Mouse (Mus musculus) CD4-positive helper T cell, adult 2 months (primary cell): ENCODE measurements around the gene BC055324.
"Not testable (repeated sequence)": the region's sequence is repeated elsewhere in the genome, so short reads cannot be mapped to it uniquely, and the experiment has no call there.

Experiments used
- DNase-seq: peaks from one replicate; pipeline ENCODE4 v3.0.0-alpha.2; 2012; ENCODE audit warnings: low read depth, missing footprints, low spot score

BC055324 gene

DNA sequence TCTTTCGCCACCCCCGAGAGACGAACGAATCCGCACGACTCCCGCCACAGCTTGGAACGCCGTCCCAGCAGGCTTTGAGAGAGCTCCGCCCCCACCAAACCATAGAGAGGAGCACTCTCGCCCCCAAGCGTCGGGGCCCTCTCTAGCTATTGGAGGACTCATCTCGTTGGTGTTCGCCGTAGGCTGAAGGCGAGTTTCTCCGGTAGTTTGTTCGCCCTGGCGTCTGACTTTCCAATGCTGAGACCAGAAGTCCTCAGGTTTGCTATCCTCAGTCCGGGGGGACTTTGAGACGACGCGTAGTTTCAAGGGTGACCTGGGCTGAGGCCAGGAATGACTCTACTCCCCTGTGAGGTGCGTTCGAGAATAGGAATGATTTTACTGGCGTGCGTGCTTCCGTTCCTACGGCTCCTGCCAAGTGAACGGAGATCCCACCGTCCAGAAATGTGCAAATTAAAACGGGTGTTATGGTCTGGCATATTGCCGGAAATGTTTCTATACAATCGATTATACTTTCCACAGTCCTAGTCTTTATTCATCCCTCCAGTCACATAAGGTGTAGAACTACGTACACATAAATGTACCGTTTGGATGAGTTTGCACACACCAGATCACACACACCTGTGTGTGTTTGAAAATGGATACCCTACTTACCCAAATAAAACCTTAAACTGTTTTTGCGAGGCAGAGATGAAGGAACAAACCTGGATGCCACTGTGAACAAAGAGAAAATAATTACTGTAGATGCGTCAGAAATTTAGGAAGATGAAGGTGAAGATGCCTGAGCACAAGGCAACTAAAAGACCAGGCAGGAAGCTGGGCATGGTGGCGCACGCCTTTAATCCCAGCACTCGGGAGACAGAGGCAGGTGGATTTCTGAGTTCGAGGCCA, at the start of gene BC055324, which contains the start of gene Mettl18:
TSS of gene BC055324 (minus strand) at position 76 of the 888 bp plus-strand sequence.
TSS of gene Mettl18 (plus strand) at position 169 of the 888 bp plus-strand sequence.
- DNase-seq: peak; percentile 94

- no peak for DNase-seq
Measured at GRCm38 (mm10) chr1:164043549-164043948, 49.0 kb upstream of the BC055324 start.

- no peak for DNase-seq
Measured at GRCm38 (mm10) chr1:164040385-164041135, 46.0 kb upstream of the BC055324 start.

- peak; percentile 12 for DNase-seq
Measured at GRCm38 (mm10) chr1:164027416-164027815, 32.8 kb upstream of the BC055324 start.

DNA sequence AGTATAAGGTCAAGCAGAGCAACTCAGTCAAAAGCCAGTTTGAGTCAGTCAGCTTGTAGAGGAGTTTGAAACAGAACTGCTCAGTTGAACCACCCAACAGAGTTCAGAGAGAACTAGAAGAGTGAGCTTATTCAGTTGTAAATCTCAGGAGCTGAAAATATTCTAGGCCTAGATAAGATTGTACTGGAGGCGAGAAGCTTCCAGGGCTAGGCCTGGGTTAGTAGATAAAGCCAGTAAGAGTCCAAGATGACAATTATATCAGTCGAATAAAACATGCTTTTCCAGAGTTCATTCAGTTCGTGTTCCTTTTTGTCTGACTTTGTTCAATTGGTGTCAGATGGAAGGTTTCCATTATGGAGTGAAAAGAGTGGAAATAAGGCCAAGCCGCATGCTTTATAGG, 31.1 kb upstream of the BC055324 start:
- no peak for DNase-seq

DNA sequence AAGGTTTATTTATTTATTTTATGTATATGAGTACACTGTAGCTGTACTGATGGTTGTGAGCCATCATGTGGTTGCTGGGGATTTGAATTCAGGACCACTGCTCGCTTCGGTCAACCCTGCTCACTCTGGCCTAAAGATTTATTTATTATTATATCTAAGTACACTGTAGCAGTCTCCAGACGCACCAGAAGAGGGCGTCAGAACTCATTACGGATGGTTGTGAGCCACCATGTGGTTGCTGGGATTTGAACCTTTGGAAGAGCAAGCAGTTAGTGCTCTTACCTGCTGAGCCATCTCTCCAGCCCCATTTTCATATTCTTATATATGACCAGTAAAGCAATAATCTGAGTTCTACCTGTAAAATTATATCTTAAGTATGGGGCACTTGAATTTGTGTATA, 27.5 kb upstream of the BC055324 start:
- not testable (repeated sequence) for DNase-seq

DNA sequence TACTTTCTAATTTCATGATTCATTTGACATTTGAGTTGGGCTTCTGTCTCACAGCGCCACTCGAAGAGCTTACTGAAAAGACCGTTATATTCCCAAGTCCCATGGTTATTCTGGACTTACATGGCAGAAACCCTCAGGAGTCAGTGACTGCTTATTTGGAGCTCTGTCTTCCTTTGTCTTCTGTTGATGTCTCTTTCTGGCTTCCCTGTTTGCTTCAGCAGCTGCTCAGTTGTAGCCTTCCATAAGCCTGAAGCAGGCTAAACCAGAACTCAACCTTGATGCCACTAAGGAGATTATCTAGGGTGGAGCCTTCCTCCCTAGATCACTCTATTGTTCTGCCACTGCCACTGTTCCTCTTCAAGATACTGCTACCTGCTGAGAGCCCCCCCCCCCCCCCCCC, 26.1 kb upstream of the BC055324 start:
- not testable (repeated sequence) for DNase-seq

DNA sequence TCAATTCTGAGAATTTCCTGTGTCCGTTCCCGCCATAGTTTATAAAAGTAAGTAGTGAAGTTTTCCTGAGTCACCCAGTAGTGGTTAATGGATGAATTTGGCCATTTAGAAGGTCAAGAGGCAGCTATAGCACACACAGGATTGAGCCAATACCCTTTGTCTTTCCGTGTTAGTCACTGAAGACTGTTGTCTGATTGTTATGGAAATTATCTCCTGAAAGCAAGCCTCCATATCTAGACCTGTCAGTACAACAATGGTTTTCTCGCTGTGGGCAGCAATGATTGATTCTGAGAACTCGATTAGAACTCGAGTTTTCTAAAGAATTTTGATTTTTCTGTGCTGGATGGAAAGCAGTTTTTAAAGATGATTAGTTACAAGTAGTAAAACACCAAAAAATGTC, 25.2 kb upstream of the BC055324 start:
- no peak for DNase-seq

DNA sequence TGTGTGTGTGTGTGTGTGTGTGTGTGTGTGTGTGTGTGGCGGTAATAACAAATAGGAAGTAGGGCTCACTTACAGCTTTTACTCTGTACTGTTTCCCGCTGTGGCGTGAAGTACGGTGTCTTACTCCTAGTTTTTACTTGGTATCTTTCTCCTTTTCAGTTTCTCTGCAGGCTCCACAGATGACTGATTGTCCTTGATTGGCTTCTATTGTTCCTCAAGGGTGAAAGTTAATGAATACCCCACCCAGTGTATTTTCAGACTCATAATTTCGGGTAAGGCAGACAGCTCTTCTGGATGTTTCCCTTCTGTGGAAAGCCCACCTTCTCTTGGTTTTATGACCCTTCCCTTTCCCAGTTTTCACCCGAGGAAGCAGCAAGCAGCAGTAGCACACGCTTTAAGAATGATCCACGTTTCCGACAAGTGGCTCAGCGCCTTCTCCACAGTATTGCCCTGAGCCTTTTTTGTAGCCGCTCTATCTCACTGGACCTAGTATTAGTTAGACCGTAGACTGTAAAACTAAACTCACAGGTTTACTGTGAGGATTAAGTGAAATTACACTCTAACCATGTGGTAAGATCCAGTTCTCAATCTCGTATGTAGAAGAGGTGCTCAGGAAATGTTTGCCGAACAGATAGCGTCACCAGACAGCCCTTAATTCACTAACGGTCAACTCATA, 23.8 kb upstream of the BC055324 start:
- DNase-seq: no peak

DNA sequence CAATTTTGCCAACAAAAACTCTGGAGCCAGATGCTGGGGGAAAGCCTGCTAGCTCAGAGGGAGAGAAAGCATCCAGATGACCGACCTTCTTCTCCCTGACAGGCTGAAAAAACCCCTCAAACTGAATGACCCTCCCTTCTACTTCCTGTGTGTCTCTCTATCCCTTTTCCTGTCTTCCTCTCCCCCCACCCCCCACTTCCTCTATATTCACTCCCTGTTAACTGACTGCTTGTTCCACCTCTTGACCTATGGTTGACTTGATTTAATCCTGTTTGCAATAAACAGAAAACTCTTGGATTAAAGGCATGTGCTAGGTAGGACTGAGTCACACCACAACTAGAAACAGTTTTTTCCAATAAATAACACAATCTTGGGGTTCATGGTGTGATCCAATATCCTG, 20.0 kb upstream of the BC055324 start:
- DNase-seq: no peak

DNA sequence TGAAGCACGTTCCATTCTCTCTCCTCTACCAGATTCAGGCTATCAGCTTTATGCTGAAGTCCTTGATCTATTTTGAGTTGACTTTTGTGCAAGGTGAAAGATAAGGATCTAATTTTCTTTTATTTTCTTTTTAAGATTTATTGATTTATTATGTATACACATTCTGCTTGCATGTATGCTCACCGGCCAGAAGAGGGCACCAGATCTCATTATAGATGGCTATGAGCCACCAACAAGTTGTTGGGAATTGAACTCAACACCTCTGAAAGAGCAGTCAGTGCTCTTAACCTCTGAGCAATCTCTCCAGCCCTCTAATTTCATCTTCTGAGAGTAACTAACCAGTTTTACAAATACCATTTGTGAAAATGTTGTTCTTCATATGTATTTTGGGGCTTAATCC, 14.6 kb upstream of the BC055324 start:
- DNase-seq: peak; percentile 65

DNA sequence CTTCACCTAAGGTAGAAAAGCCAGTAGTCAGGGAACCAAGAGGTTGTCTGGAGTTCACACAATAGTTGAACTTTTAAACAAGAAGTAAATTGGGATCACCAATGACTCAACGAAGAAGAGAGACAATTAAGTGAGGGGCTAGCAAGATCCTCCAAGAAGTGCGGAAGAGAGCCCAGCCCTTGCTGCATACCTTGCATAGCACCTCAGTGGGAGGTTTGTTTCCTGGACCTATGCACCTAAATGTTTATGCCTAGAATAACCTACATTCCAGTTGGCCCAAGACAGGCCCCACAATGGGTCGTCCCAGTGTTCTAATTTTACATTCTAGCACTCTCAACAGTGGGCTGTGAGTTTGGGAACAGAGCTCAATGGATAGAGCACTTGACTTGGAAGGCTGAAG, 9.7 kb upstream of the BC055324 start:
- DNase-seq: no peak

GRCm38 (mm10) chr1:164001831-164002452, 7.3 kb upstream of the BC055324 start:
- no peak for DNase-seq

- no peak for DNase-seq
Measured at GRCm38 (mm10) chr1:163995609-163995913, 965 bp upstream of the BC055324 start.

- no peak for DNase-seq
Measured at GRCm38 (mm10) chr1:163994173-163994720, 349 bp downstream of the BC055324 start.

GRCm38 (mm10) chr1:163992371-163992770, 2.2 kb downstream of the BC055324 start:
- no peak for DNase-seq

- no peak for DNase-seq
Measured at GRCm38 (mm10) chr1:163976515-163976914, 18.1 kb downstream of the BC055324 start.

GRCm38 (mm10) chr1:163975088-163975487, 19.5 kb downstream of the BC055324 start:
- DNase-seq: no peak

GRCm38 (mm10) chr1:163974471-163974870, 20.1 kb downstream of the BC055324 start:
- DNase-seq: no peak

DNA sequence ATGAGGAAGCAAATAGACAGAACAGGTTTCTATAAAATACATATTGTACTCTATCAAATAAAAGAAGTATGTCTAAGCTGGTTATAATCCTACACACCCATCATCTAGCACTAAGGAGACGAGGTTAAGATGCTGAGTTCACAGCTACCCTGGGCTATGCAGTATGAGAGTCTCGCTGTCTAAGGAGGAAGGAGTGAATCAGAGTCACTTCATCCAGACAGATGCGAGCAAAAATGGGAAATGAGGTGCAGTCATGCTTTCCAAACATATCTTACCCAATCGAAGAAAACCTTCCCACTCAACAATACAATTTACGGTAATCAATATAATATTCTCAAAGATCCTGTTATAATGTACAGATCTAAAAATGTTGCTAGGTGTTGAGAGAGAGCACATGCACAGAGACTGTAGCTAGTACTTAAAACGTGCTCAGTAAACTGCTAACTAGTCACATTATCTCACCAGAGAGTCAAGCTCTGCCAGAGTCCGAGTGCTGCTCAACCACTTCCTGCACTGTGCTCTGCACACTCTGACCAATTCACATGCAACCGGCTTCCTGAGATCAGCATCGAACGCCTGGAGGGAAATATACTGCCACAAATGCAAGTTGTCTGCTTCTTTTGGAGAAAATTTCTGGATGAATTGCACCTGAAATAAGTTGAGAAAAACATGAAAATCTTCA, 30.4 kb downstream of the BC055324 start:
- no peak for DNase-seq

- DNase-seq: no peak
Measured at GRCm38 (mm10) chr1:163958036-163958435, 36.6 kb downstream of the BC055324 start.
